In genomic region chr6:117168321-117169011, GRCm38 (mm10) we compare ENCODE assay signal across 8 mouse cellular contexts. TPM values are rescaled to one million over a fixed set of nuclear protein-coding genes. Genes with fewer than 3 reads are reported as not detected.
DNase-seq lines count a peak whose midpoint lies in the region; ATAC-seq lines count a peak whose summit lies in the region.

Gene Cxcl12, plus strand, starts transcription at chr6:117168535.

- H3K4me3 ChIP-seq in embryonic facial prominence, embryonic 15.5 days (replicated peaks), result peak within 1 kb of the TSS; percentile 59
- H3K4me3 ChIP-seq in heart, embryonic 10.5 days, result peak within 1 kb of the TSS; percentile 76
- H3K4me3 ChIP-seq in kidney, embryonic 14.5 days (ENCODE audit: low read length), result peak within 1 kb of the TSS; percentile 74
- H3K4me3 ChIP-seq in liver, embryonic 11.5 days (ENCODE audit: low read depth, low read length), result peak within 1 kb of the TSS; percentile 62
- peak within 1 kb of the TSS; percentile 62 for H3K4me3 ChIP-seq in neural tube, embryonic 12.5 days

- H3K4me1 ChIP-seq in embryonic facial prominence, embryonic 15.5 days, result peaks cover 36% of the 10 kb centered on the region
- peaks cover 32% of the 10 kb centered on the region for H3K4me1 ChIP-seq in heart, embryonic 10.5 days
- H3K4me1 ChIP-seq in kidney, embryonic 14.5 days (ENCODE audit: control insufficient read depth, insufficient read depth, low read length), result peaks cover 9% of the 10 kb centered on the region
- peaks cover 5% of the 10 kb centered on the region; the same call in 1 of the 2 replicates for H3K4me1 ChIP-seq in liver, embryonic 11.5 days (replicated peaks; ENCODE audit: control insufficient read depth, insufficient read depth, low read length)
- peaks cover 27% of the 10 kb centered on the region for H3K4me1 ChIP-seq in neural tube, embryonic 12.5 days

- DNase-seq in urinary bladder, adult 18-20 months (ENCODE audit: low spot score in 2 of 2), result peak; percentile 32 to 53
- DNase-seq in urinary bladder, postnatal 10 days (ENCODE audit: low spot score), result no peak
- peak; percentile 87 for DNase-seq in heart, embryonic 10.5 days (ENCODE audit: low spot score)
- peak; percentile 72 for DNase-seq in liver, embryonic 11.5 days (ENCODE audit: low spot score)
- DNase-seq in urinary bladder, postnatal 36 days (ENCODE audit: low spot score in 2 of 2), result peak; percentile 32 to 67

- peaks cover 43% of the 10 kb centered on the region for H3K27me3 ChIP-seq in embryonic facial prominence, embryonic 15.5 days
- peaks cover 68% of the 10 kb centered on the region for H3K27me3 ChIP-seq in heart, embryonic 10.5 days (ENCODE audit: insufficient read depth, poor library complexity, severe bottlenecking)
- 0 out of 2 replicates have a peak, but pooled peaks cover 4% of the 10 kb centered on the region for H3K27me3 ChIP-seq in kidney, embryonic 14.5 days (ENCODE audit: control insufficient read depth, insufficient read depth, low read length)
- H3K27me3 ChIP-seq in liver, embryonic 11.5 days (replicated peaks; ENCODE audit: control insufficient read depth, insufficient read depth, low read length), result peaks cover 53% of the 10 kb centered on the region
- H3K27me3 ChIP-seq in neural tube, embryonic 12.5 days (replicated peaks), result peaks cover 69% of the 10 kb centered on the region

- peak; percentile 61; the same call in 1 of the 2 replicates for ATAC-seq in embryonic facial prominence, embryonic 15.5 days (ENCODE audit: insufficient number of reproducible peaks, low FRiP score, low TSS enrichment, low read depth)
- ATAC-seq in kidney, embryonic 14.5 days (ENCODE audit: low FRiP score, low TSS enrichment), result peak; percentile 73
- peak; percentile 32; the same call in 1 of the 2 replicates for ATAC-seq in liver, embryonic 11.5 days (replicated peaks; ENCODE audit: low FRiP score)
- no peak; the same call in none of the 2 replicates for ATAC-seq in neural tube, embryonic 12.5 days (ENCODE audit: low FRiP score, low read depth)

- peak within 1 kb of the TSS; percentile 68 for H3K4me2 ChIP-seq in embryonic facial prominence, embryonic 15.5 days (replicated peaks)
- H3K4me2 ChIP-seq in kidney, embryonic 14.5 days (replicated peaks; ENCODE audit: low read depth, low read length), result peak within 1 kb of the TSS; percentile 96
- H3K4me2 ChIP-seq in liver, embryonic 11.5 days, result peak within 1 kb of the TSS; percentile 56
- H3K4me2 ChIP-seq in neural tube, embryonic 12.5 days (replicated peaks), result peak within 1 kb of the TSS; percentile 88

- under 1% methylated on average over 64 of the region's 64 CpGs for WGBS in embryonic facial prominence, embryonic 15.5 days
- under 1% methylated on average over 64 of the region's 64 CpGs for WGBS in heart, embryonic 10.5 days
- 2% methylated on average over 53 of the region's 64 CpGs for WGBS in kidney, embryonic 14.5 days
- WGBS in liver, embryonic 11.5 days, result under 1% methylated on average over 64 of the region's 64 CpGs
- under 1% methylated on average over 64 of the region's 64 CpGs for WGBS in neural tube, embryonic 12.5 days

- H3K9me3 ChIP-seq in embryonic facial prominence, embryonic 15.5 days (replicated peaks), result no peaks in the 10 kb centered on the region
- no peaks in the 10 kb centered on the region for H3K9me3 ChIP-seq in heart, embryonic 10.5 days
- H3K9me3 ChIP-seq in kidney, embryonic 14.5 days (ENCODE audit: control insufficient read depth, low read length), result no peaks in the 10 kb centered on the region
- no peaks in the 10 kb centered on the region for H3K9me3 ChIP-seq in liver, embryonic 11.5 days (ENCODE audit: control insufficient read depth, low read length)
- H3K9me3 ChIP-seq in neural tube, embryonic 12.5 days, result no peaks in the 10 kb centered on the region

- H3K36me3 ChIP-seq in embryonic facial prominence, embryonic 15.5 days, result no peaks in the 10 kb centered on the region
- peaks cover 23% of the 10 kb centered on the region for H3K36me3 ChIP-seq in heart, embryonic 10.5 days
- H3K36me3 ChIP-seq in kidney, embryonic 14.5 days (ENCODE audit: control insufficient read depth, insufficient read depth, low read length), result 0 out of 2 replicates have a peak, but pooled peaks cover 4% of the 10 kb centered on the region
- no peaks in the 10 kb centered on the region; the same call in 1 of the 2 replicates for H3K36me3 ChIP-seq in liver, embryonic 11.5 days (ENCODE audit: control insufficient read depth, insufficient read depth, low read length)
- H3K36me3 ChIP-seq in neural tube, embryonic 12.5 days, result no peaks in the 10 kb centered on the region

- peak within 1 kb of the TSS; percentile 40; the same call in 1 of the 2 replicates for H3K27ac ChIP-seq in embryonic facial prominence, embryonic 15.5 days (replicated peaks)
- H3K27ac ChIP-seq in heart, embryonic 10.5 days, result peak within 1 kb of the TSS; percentile 86
- H3K27ac ChIP-seq in kidney, embryonic 14.5 days (ENCODE audit: low read depth, low read length), result peak within 1 kb of the TSS; percentile 38; the same call in 1 of the 2 replicates
- peak within 1 kb of the TSS; percentile 52 for H3K27ac ChIP-seq in liver, embryonic 11.5 days (ENCODE audit: low read depth, low read length)
- no peak within 1 kb of the TSS for H3K27ac ChIP-seq in neural tube, embryonic 12.5 days

- peak within 1 kb of the TSS; percentile 44 for H3K9ac ChIP-seq in embryonic facial prominence, embryonic 15.5 days
- H3K9ac ChIP-seq in kidney, embryonic 14.5 days (ENCODE audit: low read depth, low read length), result peak within 1 kb of the TSS; percentile 77
- peak within 1 kb of the TSS; percentile 71 for H3K9ac ChIP-seq in liver, embryonic 11.5 days (ENCODE audit: low read depth, low read length)
- peak within 1 kb of the TSS; percentile 56 for H3K9ac ChIP-seq in neural tube, embryonic 12.5 days

RNA-seq across cellular contexts. Expression of gene Cxcl12, which starts in this region (rescaled TPM):
- 261 TPM in 2 replicates for polyA plus RNA-seq in embryonic facial prominence, embryonic 15.5 days (2015; fragmentation: Nextera tagmentation; extraction: Ambion mirVana)
- polyA plus RNA-seq in heart, embryonic 10.5 days (2016; fragmentation: Nextera tagmentation; extraction: Ambion mirVana), result 112 and 121 TPM in 2 replicates
- polyA plus RNA-seq in kidney, embryonic 14.5 days (2014; fragmentation: Nextera tagmentation; extraction: Ambion mirVana), result 90.7 and 109 TPM in 2 replicates
- 66.6 and 69.8 TPM in 2 replicates for polyA plus RNA-seq in liver, embryonic 11.5 days (2014; fragmentation: Nextera tagmentation; extraction: Ambion mirVana)
- 87.4 and 94.5 TPM in 2 replicates for polyA plus RNA-seq in neural tube, embryonic 12.5 days (2016; fragmentation: Nextera tagmentation; extraction: Ambion mirVana)
